Mouse (Mus musculus) hindbrain, embryonic 15.5 days (tissue): ENCODE measurements around the gene Cd300a. TPM values are rescaled to one million over a fixed set of nuclear protein-coding genes. Genes with fewer than 3 reads are reported as not detected.

Experiments
- ATAC-seq: fragments of 200-750 bp; cut with Nextera tagmentation; 2 replicates; pipeline ENCODE4 v1.8.0; 2017; ENCODE audit warnings: low read depth, moderate number of reproducible peaks, moderate TSS enrichment; ENCODE audit not compliant: low FRiP score
- H3K27ac ChIP-seq: fragments of 300-500 bp; sonication (generic); replicated peaks from 2 replicates; pipeline ENCODE4 v1.5.1; 2015; ENCODE audit warnings: mild to moderate bottlenecking, inconsistent platforms
- H3K27me3 ChIP-seq: fragments of 300-500 bp; sonication (generic); 2 replicates; pipeline ENCODE4 v1.6.1; 2015; ENCODE audit warnings: control low read depth, inconsistent platforms
- H3K36me3 ChIP-seq: fragments of 300-500 bp; sonication (generic); 2 replicates; pipeline ENCODE4 v1.6.1; 2015; ENCODE audit warnings: control low read depth, inconsistent platforms
- H3K4me1 ChIP-seq: fragments of 300-500 bp; sonication (generic); replicated peaks from 2 replicates; pipeline ENCODE4 v1.6.1; 2015; ENCODE audit warnings: control low read depth, inconsistent platforms
- H3K4me2 ChIP-seq: fragments of 300-500 bp; sonication (generic); 2 replicates; pipeline ENCODE4 v1.6.1; 2015; ENCODE audit warnings: moderate library complexity, mild to moderate bottlenecking, inconsistent platforms
- H3K4me3 ChIP-seq: fragments of 300-500 bp; sonication (generic); 2 replicates; pipeline ENCODE4 v1.5.1; 2015; ENCODE audit warnings: mild to moderate bottlenecking, inconsistent platforms
- H3K9ac ChIP-seq: fragments of 300-500 bp; sonication (generic); 2 replicates; pipeline ENCODE4 v1.6.1; 2015; ENCODE audit warnings: inconsistent platforms
- H3K9me3 ChIP-seq: fragments of 300-500 bp; sonication (generic); 2 replicates; pipeline ENCODE4 v1.6.1; 2016; ENCODE audit warnings: control low read depth, inconsistent platforms
- WGBS: fragments of 180-500 bp; shearing (Covaris S2); methylation state at CpG from one replicate; pipeline ENCODE4 v1.1.7; 2015; 5-methylcytosine and 5-hydroxymethylcytosine counted together
- polyA plus RNA-seq: library from polyadenylated mRNA; unstranded; fragments of >200 nt; fragmentation: Nextera tagmentation; extraction: Ambion mirVana; gene quantifications from 2 replicates; pipeline ENCODE4 v1.2.1, GENCODE M21; 2015

The Cd300a gene
- polyA plus RNA-seq, 1 experiment from 2014 or later = 1.4 TPM

GRCm38 (mm10) chr11:114923961-114924360, 34.1 kb downstream of the Cd300a start:
- no peaks in the 10 kb centered on the region for H3K27me3 ChIP-seq
- H3K9ac ChIP-seq = no peak overlapping the region
- no peaks in the 10 kb centered on the region for H3K9me3 ChIP-seq
- no peaks in the 10 kb centered on the region for H3K36me3 ChIP-seq
- no peak overlapping the region for H3K27ac ChIP-seq
- no peak overlapping the region for H3K4me3 ChIP-seq
- no peak overlapping the region for H3K4me2 ChIP-seq
- no peaks in the 10 kb centered on the region for H3K4me1 ChIP-seq
- no peak for ATAC-seq
- 81% methylated on average over 4 of the region's 4 CpGs for WGBS

- Histone ChIP-seq H3K4me3 (no peak overlapping the region), H3K9me3 (no peaks in the 10 kb centered on the region), H3K4me2 (no peak overlapping the region), H3K27ac (no peak overlapping the region), H3K36me3 (no peaks in the 10 kb centered on the region), H3K9ac (no peak overlapping the region), H3K27me3 (no peaks in the 10 kb centered on the region), H3K4me1 (no peaks in the 10 kb centered on the region)
- ATAC-seq = no peak
- 94% methylated on average over 2 of the region's 2 CpGs for WGBS
Measured at GRCm38 (mm10) chr11:114929581-114929980, 39.7 kb downstream of the Cd300a start.

GRCm38 (mm10) chr11:114931041-114931440, 41.2 kb downstream of the Cd300a start:
- Histone ChIP-seq H3K27ac (no peak overlapping the region), H3K36me3 (no peaks in the 10 kb centered on the region), H3K4me3 (no peak overlapping the region), H3K4me2 (no peak overlapping the region), H3K9ac (no peak overlapping the region), H3K4me1 (no peaks in the 10 kb centered on the region), H3K9me3 (no peaks in the 10 kb centered on the region), H3K27me3 (no peaks in the 10 kb centered on the region)
- ATAC-seq = no peak
- 84% methylated on average over 5 of the region's 5 CpGs for WGBS

GRCm38 (mm10) chr11:114933591-114933990, 43.8 kb downstream of the Cd300a start:
- no peak overlapping the region for H3K4me3 ChIP-seq
- H3K9me3 ChIP-seq = no peaks in the 10 kb centered on the region
- H3K4me1 ChIP-seq = no peaks in the 10 kb centered on the region
- H3K27ac ChIP-seq = no peak overlapping the region
- H3K27me3 ChIP-seq = no peaks in the 10 kb centered on the region
- no peak overlapping the region for H3K4me2 ChIP-seq
- no peak overlapping the region for H3K9ac ChIP-seq
- ATAC-seq = no peak
- H3K36me3 ChIP-seq = no peaks in the 10 kb centered on the region
- WGBS = 74% methylated on average over 4 of the region's 4 CpGs

GRCm38 (mm10) chr11:114934144-114934543, 44.3 kb downstream of the Cd300a start, which contains the start of gene Cd300lb:
Gene Cd300lb (minus strand): TSS chr11:114934386.
- Histone ChIP-seq H3K27me3 (no peaks in the 10 kb centered on the region), H3K36me3 (no peaks in the 10 kb centered on the region), H3K4me3 (no peak within 1 kb of the TSS), H3K9me3 (no peaks in the 10 kb centered on the region), H3K27ac (no peak within 1 kb of the TSS), H3K4me2 (no peak within 1 kb of the TSS), H3K4me1 (no peaks in the 10 kb centered on the region), H3K9ac (no peak within 1 kb of the TSS)
- WGBS = 68% methylated on average over 6 of the region's 6 CpGs
- no peak for ATAC-seq

Other genes with a start within 250 kb of the Cd300a start
- 747 and 837 TPM in 2 replicates for gene Rpl38, start 221.5 kb upstream of the Cd300a start, polyA plus RNA-seq
- 31.6 and 35.1 TPM in 2 replicates for gene Ttyh2, start 214.6 kb upstream of the Cd300a start, polyA plus RNA-seq
- gene Dnaic2, start 162.6 kb upstream of the Cd300a start, polyA plus RNA-seq = 2.5 and 3.1 TPM in 2 replicates
- 0.51 and 0.93 TPM in 2 replicates for gene Kif19a, start 124.7 kb upstream of the Cd300a start, polyA plus RNA-seq
- 26.0 and 26.4 TPM in 2 replicates for gene Btbd17, start 94.1 kb upstream of the Cd300a start, polyA plus RNA-seq
- gene Gpr142, start 91.1 kb upstream of the Cd300a start, polyA plus RNA-seq = not detected in 2 replicates
- 8.5 and 11.6 TPM in 2 replicates for gene Gprc5c, start 38.9 kb upstream of the Cd300a start, polyA plus RNA-seq
- 0.19 and 0.20 TPM in 2 replicates for gene Cd300lb, start 44.3 kb downstream of the Cd300a start, polyA plus RNA-seq
- gene Cd300c, start 79.1 kb downstream of the Cd300a start, polyA plus RNA-seq = not detected in 2 replicates
- 0.20 TPM in 1 of 2 replicates, not detected in the other for gene Cd300ld, start 99.9 kb downstream of the Cd300a start, polyA plus RNA-seq
- gene Cd300c2, start 111.8 kb downstream of the Cd300a start, polyA plus RNA-seq = 1.1 and 2.3 TPM in 2 replicates
- gene Cd300ld2, start 126.2 kb downstream of the Cd300a start, polyA plus RNA-seq = not detected in 2 replicates
- gene Cd300ld4, start 137.0 kb downstream of the Cd300a start, polyA plus RNA-seq = not detected in 2 replicates
- not detected in 2 replicates for gene Cd300ld5, start 147.7 kb downstream of the Cd300a start, polyA plus RNA-seq
- gene Cd300ld3, start 158.4 kb downstream of the Cd300a start, polyA plus RNA-seq = not detected in 2 replicates
- gene Cd300e, start 172.1 kb downstream of the Cd300a start, polyA plus RNA-seq = not detected in 2 replicates
- 0.62 and 0.77 TPM in 2 replicates for gene Rab37, start 201.4 kb downstream of the Cd300a start, polyA plus RNA-seq
- gene Cd300lf, start 244.0 kb downstream of the Cd300a start, polyA plus RNA-seq = 0.17 and 0.34 TPM in 2 replicates